Mouse (Mus musculus) spleen, embryonic (tissue): ENCODE measurements at regions not wholly inside any gene's neighbourhood (a gene's known extent, or its start where the extent isn't known, plus 50 kb on each side); places are given as distances from the start of the nearest gene placed in this dataset.

Experiments
- CTCF ChIA-PET: fragments of 350-600 bp; sonication (Branson Sonifier 250); formaldehyde crosslinking; loops from one replicate; lab custom pipeline; 2022; lab: Charles Lee

DNA sequence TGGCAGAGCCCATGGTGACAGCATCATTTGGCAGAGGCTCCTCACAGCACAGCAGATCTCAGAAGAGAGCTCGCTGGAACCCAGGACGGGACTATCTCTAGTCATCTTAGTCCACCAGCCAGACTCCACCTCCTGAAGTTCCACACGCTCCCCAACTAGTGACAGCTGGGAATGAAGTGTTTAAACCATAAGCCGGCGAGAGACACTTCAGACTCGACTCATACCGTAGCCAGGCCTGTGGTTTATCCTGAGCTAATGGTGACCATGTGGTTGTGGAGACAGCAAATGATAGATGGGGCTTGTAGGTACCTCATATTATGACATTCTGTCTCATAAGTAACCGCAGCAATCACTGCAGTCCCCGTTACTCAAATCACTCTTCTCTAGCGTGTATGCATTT, 52.1 kb upstream of the Runx1 start:
- CTCF ChIA-PET = interaction anchor here (0.7 kb wide), 1 partner anchor 60 kb away, joined by 3 read pairs; no protein-coding TSS in a partner anchor
